In the genomic region with DNA sequence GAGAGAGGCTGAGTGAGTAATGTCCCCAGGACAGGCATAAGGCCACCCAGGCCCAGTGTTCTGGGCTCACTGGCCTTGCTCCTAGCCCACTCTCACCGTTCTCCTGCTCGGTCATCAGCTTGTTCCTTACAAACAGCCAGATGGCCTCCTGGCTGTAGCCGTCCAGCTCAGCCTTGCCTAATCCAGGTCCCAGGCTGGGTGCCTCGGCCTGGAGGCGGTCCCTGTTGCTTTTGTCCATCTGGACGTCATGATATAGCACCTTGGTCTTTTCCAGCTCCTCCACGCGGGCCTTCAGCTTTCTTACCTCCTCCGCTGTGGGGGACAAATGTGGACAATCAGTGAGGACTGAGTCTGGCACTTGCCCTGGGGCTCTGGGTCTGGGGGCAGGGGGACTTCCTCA, we compare ENCODE assay signal across 17 mouse cellular contexts. TPM values are rescaled to one million over a fixed set of nuclear protein-coding genes. Genes with fewer than 3 reads are reported as not detected.
DNase-seq lines count a peak whose midpoint lies in the region; ATAC-seq and TF ChIP-seq lines count a peak whose summit lies in the region.
"Had no signal": no experiment of that assay in that cellular context is flagged by ENCODE, and none has a peak within 500 bp of the region (broad histone marks: within the 10 kb centered on the region; RNA-seq: fewer than 3 reads in every experiment).

No protein-coding gene starts in this region.

- no peak overlapping the region for H3K4me2 ChIP-seq in lung, embryonic 15.5 days
- H3K4me2 ChIP-seq in embryonic facial prominence, embryonic 14.5 days (ENCODE audit: low read depth, low read length): no peak overlapping the region
- H3K4me2 ChIP-seq: forebrain, embryonic 12.5 days; liver, embryonic 11.5 days; neural tube, embryonic 13.5 days had no signal

- ATAC-seq in lung, embryonic 15.5 days (ENCODE audit: borderline replicate concordance, extremely low read depth, low FRiP score, low TSS enrichment): no peak; the same call in 1 of the 2 replicates
- ATAC-seq in embryonic facial prominence, embryonic 14.5 days (ENCODE audit: low read depth): no peak
- ATAC-seq in monocyte, adult 5-6 weeks (replicated peaks; ENCODE audit: insufficient number of reproducible peaks, low FRiP score, low TSS enrichment, poor library complexity, severe bottlenecking): no peak
- ATAC-seq: CD4-positive, CD25-positive, alpha-beta regulatory T cell, adult 4 months; midbrain, embryonic 16.5 days; Patski had no signal

- H3K36me3 ChIP-seq in lung, embryonic 15.5 days: no peaks in the 10 kb centered on the region
- H3K36me3 ChIP-seq in embryonic facial prominence, embryonic 14.5 days (ENCODE audit: control insufficient read depth, insufficient read depth, low read length): no peaks in the 10 kb centered on the region
- H3K36me3 ChIP-seq: forebrain, embryonic 12.5 days; neural tube, embryonic 13.5 days had no signal

- TF ChIP-seq CTCF in lung, adult 2 months (IDR thresholded peaks at IDR 0.05; ENCODE audit: insufficient read depth, low read length): no peak
- no peak for TF ChIP-seq CTCF in cerebellum, adult 2 months (IDR thresholded peaks at IDR 0.05; ENCODE audit: borderline replicate concordance, insufficient read depth, low read depth, low read length)

- no peaks in the 10 kb centered on the region for H3K4me1 ChIP-seq in lung, embryonic 15.5 days
- H3K4me1 ChIP-seq in lung, adult 2 months (ENCODE audit: control insufficient read depth, insufficient read depth, low read length): peaks cover 4% of the 10 kb centered on the region; the same call in 1 of the 2 replicates
- H3K4me1 ChIP-seq in cerebellum, adult 2 months (ENCODE audit: control insufficient read depth, insufficient read depth, low read length): peaks cover 18% of the 10 kb centered on the region
- no peaks in the 10 kb centered on the region for H3K4me1 ChIP-seq in embryonic facial prominence, embryonic 14.5 days (ENCODE audit: control insufficient read depth, insufficient read depth, low read length)
- H3K4me1 ChIP-seq: neural tube, embryonic 13.5 days had no signal

- 0 out of 2 replicates have a peak overlapping the region, but pooled peaks have one; percentile 6 for H3K27ac ChIP-seq in lung, embryonic 15.5 days
- peak overlapping the region; percentile 66 for H3K27ac ChIP-seq in cerebellum, adult 2 months (ENCODE audit: insufficient read depth, low read length)
- H3K27ac ChIP-seq in embryonic facial prominence, embryonic 14.5 days (replicated peaks; ENCODE audit: low read depth, low read length): no peak overlapping the region
- H3K27ac ChIP-seq: forebrain, embryonic 12.5 days; neural tube, embryonic 13.5 days had no signal

- WGBS in lung, embryonic 15.5 days: 44% methylated on average over 9 of the region's 9 CpGs
- WGBS in lung, adult 2 months: 66% methylated on average over 9 of the region's 9 CpGs
- WGBS in cerebellum, adult 2 months: 11% methylated on average over 9 of the region's 9 CpGs
- 65% methylated on average over 8 of the region's 9 CpGs for WGBS in embryonic facial prominence, embryonic 14.5 days

- no peak overlapping the region for H3K4me3 ChIP-seq in lung, embryonic 15.5 days
- no peak overlapping the region for H3K4me3 ChIP-seq in lung, adult 2 months (replicated peaks; ENCODE audit: extremely low read depth, low read depth, low read length)
- no peak overlapping the region for H3K4me3 ChIP-seq in cerebellum, adult 2 months (replicated peaks; ENCODE audit: insufficient read depth, low read depth, low read length)
- H3K4me3 ChIP-seq in embryonic facial prominence, embryonic 14.5 days (ENCODE audit: low read depth, low read length): no peak overlapping the region
- H3K4me3 ChIP-seq: forebrain, embryonic 12.5 days; neural tube, embryonic 13.5 days had no signal

- no peak for DNase-seq in lung, adult 2 months
- DNase-seq in ZHBTc4 (ENCODE audit: low read depth, low spot score): peak; percentile 13
- DNase-seq in cerebellum, adult 2 months: peak; percentile 66 to 76
- no peak for DNase-seq in embryonic facial prominence, embryonic 14.5 days (ENCODE audit: low spot score)
- no peak for DNase-seq in thymus, adult 18-20 months
- DNase-seq: adrenal gland, adult 2 months; kidney, adult 8-10 months; thymus, postnatal 14 days had no signal

- H3K27me3 ChIP-seq in lung, embryonic 15.5 days: no peaks in the 10 kb centered on the region
- no peaks in the 10 kb centered on the region for H3K27me3 ChIP-seq in cerebellum, adult 2 months (ENCODE audit: control insufficient read depth, insufficient read depth, low read length)
- H3K27me3 ChIP-seq in embryonic facial prominence, embryonic 14.5 days (replicated peaks; ENCODE audit: control insufficient read depth, insufficient read depth, low read length): no peaks in the 10 kb centered on the region
- H3K27me3 ChIP-seq: forebrain, embryonic 12.5 days; neural tube, embryonic 13.5 days had no signal

- no peak for TF ChIP-seq POLR2A in lung, adult 2 months (IDR thresholded peaks at IDR 0.05; ENCODE audit: borderline replicate concordance, extremely low read depth, low read depth, low read length)
- TF ChIP-seq POLR2A in cerebellum, adult 2 months (IDR thresholded peaks at IDR 0.05; ENCODE audit: borderline replicate concordance, insufficient read depth, low read length): peak; percentile 21; the same call in 1 of the 2 replicates

- no peak overlapping the region for H3K9ac ChIP-seq in lung, embryonic 15.5 days
- H3K9ac ChIP-seq in embryonic facial prominence, embryonic 14.5 days (ENCODE audit: low read depth, low read length): peak overlapping the region; percentile 8; the same call in 1 of the 2 replicates
- H3K9ac ChIP-seq: forebrain, embryonic 12.5 days; neural tube, embryonic 13.5 days had no signal

- H3K9me3 ChIP-seq in lung, embryonic 15.5 days: no peaks in the 10 kb centered on the region
- H3K9me3 ChIP-seq in embryonic facial prominence, embryonic 14.5 days (ENCODE audit: control insufficient read depth, low read length): no peaks in the 10 kb centered on the region
- H3K9me3 ChIP-seq: forebrain, embryonic 12.5 days; neural tube, embryonic 13.5 days had no signal

RNA-seq across cellular contexts. Expression of a gene that starts 23.5 kb away (rescaled TPM):
- polyA plus RNA-seq in lung, embryonic 15.5 days (2015; fragmentation: Nextera tagmentation; extraction: Ambion mirVana): 2.2 and 2.4 TPM in 2 replicates
- polyA plus RNA-seq in lung, adult 2 months (2012; rRNA removed): 8.7 and 20.2 TPM in 2 replicates
- 3.6 and 4.1 TPM in 2 replicates for polyA plus RNA-seq in cerebellum, adult 2 months (2012; rRNA removed)
- 21.6 TPM in 2 replicates for polyA plus RNA-seq in embryonic facial prominence, embryonic 14.5 days (2014; fragmentation: Nextera tagmentation; extraction: Ambion mirVana)
- total RNA-seq in monocyte, adult 5-6 weeks (2017): 0.58 to 0.95 TPM in 2 of 3 replicates, not detected in the other
- total RNA-seq: adrenal gland, adult 2 months; granulocyte monocyte progenitor cell, adult 5-6 weeks had no signal
- polyA plus RNA-seq: CD4-positive, CD25-positive, alpha-beta regulatory T cell, adult 4 months had no signal

Comparison
In these comparisons a context has a peak if more than half of its experiments do, and no peak if none do; other contexts are left out.
1. DNase-seq: peak in ZHBTc4 (single experiment) and cerebellum, adult 2 months (2 of 2); none in lung, adult 2 months (single experiment), embryonic facial prominence, embryonic 14.5 days (single experiment) and thymus, adult 18-20 months (0 of 2).